Mouse (Mus musculus) forebrain, postnatal 0 days (tissue): ENCODE data around the gene Ndrg3. TPM values are rescaled to one million over a fixed set of nuclear protein-coding genes. Genes with fewer than 3 reads are reported as not detected.

Source experiments
- ATAC-seq: fragments of 200-750 bp; cut with Nextera tagmentation; 2 replicates; pipeline ENCODE4 v1.8.0; 2017; ENCODE audit warnings: mild to moderate bottlenecking, moderate library complexity
- DNase-seq: peaks from one replicate; pipeline ENCODE4 v3.0.0-alpha.2; 2015
- H3K27ac ChIP-seq: fragments of 300-500 bp; sonication (generic); 2 replicates; pipeline ENCODE4 v1.5.1; 2014; ENCODE audit warnings: low read depth, mild to moderate bottlenecking, antibody characterized with exemption, low read length, moderate library complexity, mixed read lengths
- H3K27me3 ChIP-seq: fragments of 300-500 bp; sonication (generic); 2 replicates; pipeline ENCODE4 v1.6.1; 2014; ENCODE audit warnings: mild to moderate bottlenecking, low read length, mixed read lengths; ENCODE audit not compliant: insufficient read depth
- H3K36me3 ChIP-seq: fragments of 300-500 bp; sonication (generic); 2 replicates; pipeline ENCODE4 v1.6.1; 2014; ENCODE audit warnings: mild to moderate bottlenecking, moderate library complexity; ENCODE audit not compliant: insufficient read depth
- H3K4me1 ChIP-seq: fragments of 300-500 bp; sonication (generic); 2 replicates; pipeline ENCODE4 v1.6.1; 2014; ENCODE audit warnings: antibody characterized with exemption; ENCODE audit not compliant: insufficient read depth
- H3K4me2 ChIP-seq: fragments of 300-500 bp; sonication (generic); 2 replicates; pipeline ENCODE4 v1.6.1; 2014; ENCODE audit warnings: low read depth, mild to moderate bottlenecking, moderate library complexity
- H3K4me3 ChIP-seq: fragments of 300-500 bp; sonication (generic); 2 replicates; pipeline ENCODE4 v1.5.1; 2014; ENCODE audit warnings: low read depth, low read length, mixed read lengths
- H3K9ac ChIP-seq: fragments of 300-500 bp; sonication (generic); 2 replicates; pipeline ENCODE4 v1.6.1; 2014; ENCODE audit warnings: mild to moderate bottlenecking
- H3K9me3 ChIP-seq: fragments of 300-500 bp; sonication (generic); 2 replicates; pipeline ENCODE4 v1.6.1; 2016; ENCODE audit warnings: low read length
- CTCF ChIP-seq: sonication (generic); IDR thresholded peaks from 2 replicates; pipeline ENCODE4 v1.5.1; 2016; ENCODE audit warnings: antibody characterized with exemption, control low read depth, low read depth
- WGBS: fragments of 180-500 bp; shearing (Covaris S2); extraction: QIAGEN DNeasy Blood & Tissue Kit; methylation state at CpG from one replicate; pipeline ENCODE4 v1.1.7; 2014; 5-methylcytosine and 5-hydroxymethylcytosine counted together
- polyA plus RNA-seq: library from polyadenylated mRNA; unstranded; fragments of >200 nt; fragmentation: Nextera tagmentation; extraction: Ambion mirVana; gene quantifications from 2 replicates; pipeline ENCODE4 v1.2.1, GENCODE M21; 2015
- total RNA-seq: library from RNA; depleted of rRNA; stranded (reverse); fragments of >200 nt; gene quantifications from 2 replicates; pipeline ENCODE4 v1.2.3, GENCODE M21; 2014

The Ndrg3 gene
- total and polyA plus RNA-seq, 2 experiments from 2014 or later: 147 to 161 TPM

DNA sequence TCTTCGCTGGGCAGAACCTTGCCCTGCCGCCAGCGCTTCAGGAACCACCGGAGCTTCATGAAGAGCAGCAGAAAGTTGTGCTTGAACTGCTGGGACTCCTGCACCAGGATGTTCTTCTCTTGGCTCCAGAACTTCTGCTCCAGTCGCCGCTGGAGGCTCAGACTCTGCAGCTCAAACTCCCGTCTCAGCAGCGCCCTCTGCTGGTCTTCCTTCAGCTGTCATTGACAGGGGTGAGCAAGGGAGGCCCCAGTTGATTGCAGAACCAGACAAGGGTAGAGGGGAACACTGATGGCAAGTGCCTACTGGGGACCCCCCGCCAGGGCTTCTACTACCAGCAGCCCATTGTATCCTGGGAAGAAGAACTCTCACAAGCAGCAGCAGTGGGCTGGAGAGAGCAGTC is 38.9 kb upstream of the Ndrg3 start:
- H3K4me3 ChIP-seq: no peak overlapping the region
- H3K36me3 ChIP-seq: peaks cover 81% of the 10 kb centered on the region
- H3K9me3 ChIP-seq: no peaks in the 10 kb centered on the region
- no peaks in the 10 kb centered on the region for H3K27me3 ChIP-seq
- H3K27ac ChIP-seq: no peak overlapping the region
- TF ChIP-seq CTCF: peak; percentile 89
- 46% methylated on average over 9 of the region's 9 CpGs for WGBS
- H3K4me2 ChIP-seq: no peak overlapping the region
- peak; percentile 86 for DNase-seq
- no peak overlapping the region for H3K9ac ChIP-seq
- no peaks in the 10 kb centered on the region for H3K4me1 ChIP-seq
- ATAC-seq: peak; percentile 84

DNA sequence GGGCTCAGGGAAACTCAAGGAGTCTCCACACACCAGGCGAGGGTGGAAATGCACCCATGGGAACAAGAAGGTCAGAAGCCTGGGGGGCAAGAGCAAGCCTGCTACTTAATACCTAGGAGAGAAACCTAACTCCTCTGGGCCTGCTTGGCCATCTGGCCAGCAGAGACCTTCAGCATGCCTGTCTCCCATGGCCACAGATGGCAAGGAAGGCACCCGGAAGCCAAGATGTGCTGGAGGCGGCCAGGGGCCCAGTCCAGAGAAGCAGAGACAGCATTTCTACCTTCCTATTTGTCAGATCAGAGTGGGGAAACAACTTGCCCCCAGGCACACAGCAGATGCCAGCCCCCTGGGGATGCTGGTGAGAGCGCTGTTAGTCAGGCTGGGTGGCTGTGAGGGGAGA is 36.4 kb upstream of the Ndrg3 start:
- Histone ChIP-seq H3K27me3 (no peaks in the 10 kb centered on the region), H3K9ac (no peak overlapping the region), H3K27ac (no peak overlapping the region), H3K4me3 (no peak overlapping the region), H3K4me2 (no peak overlapping the region), H3K9me3 (no peaks in the 10 kb centered on the region), H3K36me3 (peaks cover 80% of the 10 kb centered on the region), H3K4me1 (no peaks in the 10 kb centered on the region)
- 92% methylated on average over 4 of the region's 4 CpGs for WGBS
- TF ChIP-seq CTCF: no peak
- ATAC-seq: no peak
- DNase-seq: no peak

DNA sequence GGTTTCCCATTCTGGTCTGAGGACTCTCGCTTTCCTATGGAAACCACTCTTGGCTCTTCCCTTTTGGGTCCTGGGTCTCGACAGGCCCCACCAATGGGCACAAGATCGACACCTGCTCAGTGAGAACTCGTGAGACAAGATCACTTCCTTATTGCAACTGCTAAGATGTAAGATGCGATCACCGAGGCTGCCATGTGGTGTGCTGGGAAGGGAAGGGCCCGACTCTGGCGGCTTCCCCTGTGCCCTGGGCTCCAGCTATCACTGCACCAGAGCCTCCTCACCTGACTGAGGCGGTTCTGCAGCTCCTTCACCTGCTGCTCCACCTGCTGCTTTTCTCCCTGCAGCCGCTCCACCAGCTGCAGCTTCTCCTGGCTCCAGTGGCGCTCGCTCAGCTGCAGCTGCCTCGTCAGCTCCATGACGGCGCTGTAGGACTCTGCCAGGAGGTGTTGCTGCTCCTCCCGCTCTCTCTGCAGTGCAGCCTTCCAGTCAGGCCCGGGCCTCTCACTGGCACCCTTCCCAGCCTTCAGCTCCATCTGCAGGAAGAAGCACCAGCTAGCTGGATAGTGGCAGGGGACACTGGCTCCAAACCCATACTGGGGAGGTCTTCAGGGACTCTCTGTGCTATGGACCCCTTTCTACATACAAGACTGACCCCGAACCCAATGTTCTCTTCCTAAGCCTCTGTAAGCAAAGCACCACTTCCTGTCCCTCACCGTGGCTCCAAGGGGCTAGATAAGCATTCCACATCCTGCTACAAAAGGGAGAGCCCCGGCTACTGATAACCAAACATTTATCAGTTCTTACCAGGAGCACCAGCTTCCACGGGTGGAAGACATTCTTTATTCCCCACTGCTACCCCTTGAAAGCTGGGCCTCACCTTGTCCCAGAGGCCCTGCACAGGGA is 35.5 kb upstream of the Ndrg3 start:
- peak; percentile 40; the same call in 1 of the 2 replicates for ATAC-seq
- Histone ChIP-seq H3K27me3 (no peaks in the 10 kb centered on the region), H3K9me3 (no peaks in the 10 kb centered on the region), H3K4me3 (no peak overlapping the region), H3K4me2 (no peak overlapping the region), H3K4me1 (no peaks in the 10 kb centered on the region), H3K36me3 (peaks cover 83% of the 10 kb centered on the region), H3K9ac (no peak overlapping the region), H3K27ac (no peak overlapping the region)
- peak; percentile 12; the same call in 1 of the 2 replicates for TF ChIP-seq CTCF
- DNase-seq: peak; percentile 34
- 83% methylated on average over 21 of the region's 21 CpGs for WGBS

DNA sequence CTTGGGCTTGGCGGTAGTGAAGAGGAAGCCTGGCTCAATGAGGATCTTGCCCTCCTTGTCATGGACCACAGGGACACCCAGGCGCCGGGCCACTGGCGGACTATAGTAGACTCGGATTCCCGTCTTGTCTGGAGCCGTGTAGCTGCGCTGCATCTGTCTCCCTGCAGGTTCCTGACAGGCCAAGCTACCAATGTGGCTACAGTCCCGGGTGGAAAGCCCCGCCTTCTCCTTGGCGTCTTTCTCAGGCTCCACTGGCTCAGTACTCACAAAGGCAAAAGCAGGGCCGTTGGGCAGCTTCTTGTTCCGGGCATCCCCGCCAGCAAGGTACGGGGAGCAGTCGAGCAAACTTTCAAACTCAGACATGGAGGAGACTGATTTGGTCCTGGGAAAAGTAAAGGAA is 29.3 kb upstream of the Ndrg3 start:
- no peak for DNase-seq
- no peak overlapping the region for H3K4me3 ChIP-seq
- peaks cover 90% of the 10 kb centered on the region for H3K36me3 ChIP-seq
- WGBS: 94% methylated on average over 16 of the region's 16 CpGs
- ATAC-seq: no peak
- no peaks in the 10 kb centered on the region for H3K4me1 ChIP-seq
- no peaks in the 10 kb centered on the region for H3K27me3 ChIP-seq
- H3K9ac ChIP-seq: no peak overlapping the region
- H3K4me2 ChIP-seq: no peak overlapping the region
- H3K9me3 ChIP-seq: no peaks in the 10 kb centered on the region
- no peak for TF ChIP-seq CTCF
- no peak overlapping the region for H3K27ac ChIP-seq

DNA sequence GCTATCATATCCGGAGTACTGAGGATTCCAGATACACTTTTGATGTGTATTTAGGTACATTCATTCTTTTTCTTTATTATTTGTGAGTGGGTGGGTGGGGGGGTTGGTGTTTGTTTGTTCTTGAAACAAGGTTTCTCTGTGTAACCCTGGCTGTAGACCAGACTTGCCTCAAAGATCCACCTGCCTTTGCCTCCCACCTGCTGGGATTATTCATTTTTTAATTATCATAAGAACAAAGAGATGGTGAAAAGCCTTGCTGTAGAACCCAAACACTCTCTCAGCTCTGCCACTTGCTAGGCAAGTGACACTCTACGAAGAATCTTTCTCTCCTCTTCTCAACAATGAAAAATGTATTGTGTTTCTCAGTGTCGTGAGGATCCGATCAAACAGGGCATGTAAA is 27.4 kb upstream of the Ndrg3 start:
- TF ChIP-seq CTCF: no peak
- no peak overlapping the region for H3K4me3 ChIP-seq
- no peaks in the 10 kb centered on the region for H3K9me3 ChIP-seq
- H3K36me3 ChIP-seq: peaks cover 93% of the 10 kb centered on the region
- ATAC-seq: no peak
- no peak overlapping the region for H3K4me2 ChIP-seq
- WGBS: 57% methylated on average over 4 of the region's 4 CpGs
- DNase-seq: no peak
- H3K4me1 ChIP-seq: no peaks in the 10 kb centered on the region
- H3K27me3 ChIP-seq: no peaks in the 10 kb centered on the region
- H3K9ac ChIP-seq: no peak overlapping the region
- no peak overlapping the region for H3K27ac ChIP-seq

DNA sequence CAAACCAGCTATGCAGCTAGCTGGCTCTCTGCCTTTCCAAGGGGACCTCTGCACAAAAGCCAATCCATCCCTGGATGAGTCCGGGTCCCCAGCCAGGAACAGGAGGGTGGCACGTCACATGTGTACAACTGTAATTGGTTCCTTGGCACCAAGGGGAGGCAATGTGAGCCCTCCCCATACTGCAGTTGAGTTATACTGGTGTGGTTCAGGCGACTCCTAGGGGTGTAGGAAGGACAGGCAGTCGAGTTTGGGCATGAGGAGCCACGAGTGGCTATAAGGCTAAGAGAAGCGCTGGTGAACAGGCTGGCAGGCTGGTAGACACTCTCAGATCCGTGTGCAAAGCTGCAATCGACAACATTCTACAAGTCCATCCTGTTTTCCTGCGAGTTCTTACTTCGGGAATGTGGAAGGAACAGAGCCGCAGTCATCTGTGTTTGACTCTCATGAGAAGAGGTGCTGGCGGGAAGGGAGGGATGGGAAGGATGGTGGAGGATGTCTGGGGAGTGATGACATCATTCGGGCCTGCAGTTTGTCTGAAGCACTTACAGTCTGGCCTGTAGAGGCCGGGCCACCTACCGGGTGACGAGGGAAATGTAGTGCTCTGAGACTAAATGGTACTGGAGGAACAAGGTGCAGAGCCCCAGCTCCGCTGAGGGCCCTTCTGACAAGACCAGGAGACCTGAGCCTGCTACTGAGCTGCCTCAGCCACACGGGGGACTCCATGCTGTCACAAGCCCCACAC is 24.8 kb upstream of the Ndrg3 start:
- DNase-seq (no peak), ATAC-seq (peak; percentile 44)
- WGBS: 85% methylated on average over 18 of the region's 18 CpGs

DNA sequence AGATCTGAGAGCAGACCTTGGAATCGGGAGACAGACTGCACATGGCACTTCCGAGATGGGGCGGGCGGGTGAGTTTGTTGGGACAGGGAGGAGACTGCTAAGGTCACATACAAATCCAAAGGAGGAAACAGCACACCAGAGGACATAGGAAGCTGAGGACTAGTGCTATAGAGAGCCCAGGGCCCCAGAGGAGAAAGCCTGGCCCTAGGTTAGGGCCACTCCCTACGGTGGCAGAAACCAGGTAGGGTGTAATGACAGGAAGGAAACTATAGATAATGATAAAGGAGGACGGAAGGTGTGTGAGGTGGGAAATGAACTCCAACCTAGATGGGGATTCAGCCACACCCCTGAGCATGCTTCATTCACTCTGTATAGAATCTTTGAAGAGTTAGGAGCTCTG is 20.5 kb upstream of the Ndrg3 start:
- Histone ChIP-seq H3K4me2 (no peak overlapping the region), H3K27ac (no peak overlapping the region), H3K4me1 (peaks cover 1% of the 10 kb centered on the region; the same call in 1 of the 2 replicates), H3K36me3 (peaks cover 28% of the 10 kb centered on the region), H3K4me3 (no peak overlapping the region), H3K9ac (no peak overlapping the region), H3K27me3 (no peaks in the 10 kb centered on the region), H3K9me3 (no peaks in the 10 kb centered on the region)
- no peak for TF ChIP-seq CTCF
- 91% methylated on average over 6 of the region's 6 CpGs for WGBS
- ATAC-seq: no peak
- no peak for DNase-seq

More for the DNA sequence above, 24.8 kb upstream of the Ndrg3 start:
- H3K4me1 ChIP-seq: no peaks in the 10 kb centered on the region
- 0 out of 2 replicates have a peak, but pooled peaks have one; percentile 5 for TF ChIP-seq CTCF
- no peaks in the 10 kb centered on the region for H3K27me3 ChIP-seq
- H3K36me3 ChIP-seq: peaks cover 67% of the 10 kb centered on the region
- no peak overlapping the region for H3K4me2 ChIP-seq
- H3K9ac ChIP-seq: no peak overlapping the region
- H3K27ac ChIP-seq: no peak overlapping the region
- H3K9me3 ChIP-seq: no peaks in the 10 kb centered on the region
- H3K4me3 ChIP-seq: no peak overlapping the region
